Mouse (Mus musculus) hindbrain, embryonic 12.5 days (tissue): ENCODE results near the gene Fanci. TPM values are rescaled to one million over a fixed set of nuclear protein-coding genes. Genes with fewer than 3 reads are reported as not detected.
A peak's percentile ranks its signal among the peaks of the same experiment; 100 is the strongest.

Source experiments
- ATAC-seq: fragments of 200-750 bp; cut with Nextera tagmentation; 2 replicates; pipeline ENCODE4 v1.8.0; 2017; ENCODE audit warnings: moderate TSS enrichment; ENCODE audit not compliant: low FRiP score
- H3K27ac ChIP-seq: fragments of 300-500 bp; sonication (generic); 2 replicates; pipeline ENCODE4 v1.5.1; 2016; ENCODE audit warnings: mild to moderate bottlenecking
- H3K27me3 ChIP-seq: fragments of 300-500 bp; sonication (generic); 2 replicates; pipeline ENCODE4 v1.6.1; 2016; ENCODE audit warnings: mild to moderate bottlenecking
- H3K36me3 ChIP-seq: fragments of 300-500 bp; sonication (generic); 2 replicates; pipeline ENCODE4 v1.6.1; 2016; ENCODE audit warnings: mild to moderate bottlenecking
- H3K4me1 ChIP-seq: fragments of 300-500 bp; sonication (generic); 2 replicates; pipeline ENCODE4 v1.6.1; 2016
- H3K4me2 ChIP-seq: fragments of 300-500 bp; sonication (generic); replicated peaks from 2 replicates; pipeline ENCODE4 v1.6.1; 2016; ENCODE audit warnings: mild to moderate bottlenecking
- H3K4me3 ChIP-seq: fragments of 300-500 bp; sonication (generic); 2 replicates; pipeline ENCODE4 v1.5.1; 2016; ENCODE audit warnings: mild to moderate bottlenecking
- H3K9ac ChIP-seq: fragments of 300-500 bp; sonication (generic); 2 replicates; pipeline ENCODE4 v1.6.1; 2016; ENCODE audit warnings: mild to moderate bottlenecking, moderate library complexity
- H3K9me3 ChIP-seq: fragments of 300-500 bp; sonication (generic); replicated peaks from 2 replicates; pipeline ENCODE4 v1.6.1; 2016; ENCODE audit warnings: mild to moderate bottlenecking
- WGBS: fragments of 180-500 bp; shearing (Covaris S2); methylation state at CpG from one replicate; pipeline ENCODE4 v1.1.7; 2016; 5-methylcytosine and 5-hydroxymethylcytosine counted together
- polyA plus RNA-seq: library from polyadenylated mRNA; unstranded; fragments of >200 nt; fragmentation: Nextera tagmentation; extraction: Ambion mirVana; gene quantifications from 2 replicates; pipeline ENCODE4 v1.2.1, GENCODE M21; 2016

The Fanci gene
- polyA plus RNA-seq, 1 experiment from 2014 or later, result 10.0 TPM

GRCm38 (mm10) chr7:79498356-79498755 lies 106.6 kb downstream of the Fanci start:
- 0 out of 2 replicates have a peak overlapping the region, but pooled peaks have one; percentile 6 for H3K4me3 ChIP-seq
- H3K9me3 ChIP-seq, result no peaks in the 10 kb centered on the region
- H3K9ac ChIP-seq, result peak overlapping the region; percentile 62
- peak overlapping the region; percentile 98 for H3K27ac ChIP-seq
- under 1% methylated on average over 6 of the region's 6 CpGs for WGBS
- peak overlapping the region; percentile 84 for H3K4me2 ChIP-seq
- peaks cover 86% of the 10 kb centered on the region for H3K27me3 ChIP-seq
- ATAC-seq, result no peak
- 0 out of 2 replicates have a peak, but pooled peaks cover 3% of the 10 kb centered on the region for H3K36me3 ChIP-seq
- peaks cover 38% of the 10 kb centered on the region for H3K4me1 ChIP-seq

GRCm38 (mm10) chr7:79498965-79499595 lies 107.4 kb downstream of the Fanci start:
- peaks cover 38% of the 10 kb centered on the region for H3K4me1 ChIP-seq

More at GRCm38 (mm10) chr7:79498965-79499595, 107.4 kb downstream of the Fanci start:
- Histone ChIP-seq H3K27ac (peak overlapping the region; percentile 98), H3K36me3 (0 out of 2 replicates have a peak, but pooled peaks cover 3% of the 10 kb centered on the region), H3K4me2 (peak overlapping the region; percentile 84), H3K9me3 (no peaks in the 10 kb centered on the region), H3K27me3 (peaks cover 92% of the 10 kb centered on the region), H3K9ac (peak overlapping the region; percentile 98), H3K4me3 (peak overlapping the region; percentile 84)
- ATAC-seq, result peak; percentile 17
- WGBS, result under 1% methylated on average over 35 of the region's 35 CpGs

Other genes with a start within 250 kb of the Fanci start
- gene Mfge8, start 242.9 kb upstream of the Fanci start, polyA plus RNA-seq, result 72.5 and 73.2 TPM in 2 replicates
- gene Abhd2, start 118.7 kb upstream of the Fanci start, polyA plus RNA-seq, result 14.3 and 17.7 TPM in 2 replicates
- gene Rlbp1, start 4.9 kb upstream of the Fanci start, polyA plus RNA-seq, result 4.0 and 4.9 TPM in 2 replicates
- gene Polg, start 74.4 kb downstream of the Fanci start, polyA plus RNA-seq, result 40.1 and 42.0 TPM in 2 replicates
- 1.4 and 2.3 TPM in 2 replicates for gene Rhcg, start 225.7 kb downstream of the Fanci start, polyA plus RNA-seq